Mouse (Mus musculus): Measurements from ENCODE around the gene Kit.

Gene Kit

GRCm38 (mm10) chr5:75589552-75590346 is 15.0 kb downstream of the Kit start:
- intact Hi-C loops (cut with DNase I) = no loop called here

DNA sequence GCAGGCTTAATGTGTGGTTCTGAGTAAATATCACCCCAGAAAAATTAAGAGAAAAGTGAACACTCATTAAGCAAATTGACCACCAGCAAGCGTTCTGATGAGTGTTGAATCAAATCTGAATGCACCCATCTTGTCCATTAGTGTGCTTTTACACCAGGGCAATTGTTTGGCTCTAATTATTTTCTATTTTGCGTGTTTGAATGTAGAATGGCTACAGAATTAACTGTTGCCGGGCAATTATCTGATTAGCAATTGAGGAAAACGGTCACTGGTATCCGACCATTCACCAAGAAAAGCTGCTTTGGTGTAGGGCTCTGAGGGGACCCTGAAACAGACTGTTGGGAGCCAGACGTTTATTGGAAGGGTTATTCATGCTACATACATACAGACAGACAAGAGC is 16.2 kb downstream of the Kit start:
- intact Hi-C loops (cut with DNase I) = no loop called here

- intact Hi-C loops (cut with DNase I) = no loop called here
Measured at GRCm38 (mm10) chr5:75591567-75591966, 16.9 kb downstream of the Kit start.

DNA sequence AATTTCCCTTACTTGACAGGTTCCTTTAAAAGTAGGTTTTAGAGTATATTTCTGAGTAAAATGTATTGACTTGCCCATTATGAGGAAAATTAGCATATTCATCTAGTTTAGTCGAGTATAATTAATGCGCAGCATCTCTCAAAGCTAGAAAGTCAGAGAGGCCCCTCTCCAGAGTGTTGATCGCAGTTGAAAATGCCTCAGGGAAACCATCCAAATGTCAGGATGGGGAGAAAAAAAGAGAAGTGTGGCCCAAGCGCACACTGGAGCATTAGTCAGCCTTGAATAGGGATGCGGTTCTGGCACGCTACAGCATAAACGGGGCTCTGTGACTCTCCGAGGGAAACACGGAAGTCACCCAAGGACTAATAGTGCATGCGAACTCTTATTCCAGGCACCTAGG is 20.6 kb downstream of the Kit start:
- intact Hi-C loops (cut with DNase I) = no loop called here

- intact Hi-C loops (cut with DNase I) = no loop called here
Measured at GRCm38 (mm10) chr5:75596211-75596610, 21.5 kb downstream of the Kit start.

DNA sequence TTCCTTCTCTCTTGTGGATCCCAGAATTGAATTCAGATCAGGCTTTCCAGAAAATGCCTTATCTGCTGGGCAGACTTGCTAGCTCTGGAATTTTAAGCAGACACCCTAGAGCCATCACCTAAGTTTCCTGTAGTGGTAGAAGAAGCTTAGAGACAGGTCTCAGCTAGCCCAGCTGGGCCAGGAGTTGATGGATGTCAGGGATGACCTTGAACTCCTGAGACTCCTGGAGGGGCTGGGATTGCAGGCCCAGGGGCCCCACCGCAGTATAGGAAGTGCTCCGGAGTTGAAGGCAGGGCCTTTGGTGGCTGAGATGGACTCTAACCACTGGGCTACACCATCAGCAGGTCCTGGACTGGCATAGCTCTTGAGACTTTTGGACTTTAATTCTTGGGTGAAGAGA is 22.6 kb downstream of the Kit start:
- intact Hi-C loops (cut with DNase I) = no loop called here

- intact Hi-C loops (cut with DNase I) = no loop called here
Measured at GRCm38 (mm10) chr5:75598491-75598890, 23.8 kb downstream of the Kit start.

GRCm38 (mm10) chr5:75599991-75600390 is 25.3 kb downstream of the Kit start:
- intact Hi-C loops (cut with DNase I) = no loop called here

DNA sequence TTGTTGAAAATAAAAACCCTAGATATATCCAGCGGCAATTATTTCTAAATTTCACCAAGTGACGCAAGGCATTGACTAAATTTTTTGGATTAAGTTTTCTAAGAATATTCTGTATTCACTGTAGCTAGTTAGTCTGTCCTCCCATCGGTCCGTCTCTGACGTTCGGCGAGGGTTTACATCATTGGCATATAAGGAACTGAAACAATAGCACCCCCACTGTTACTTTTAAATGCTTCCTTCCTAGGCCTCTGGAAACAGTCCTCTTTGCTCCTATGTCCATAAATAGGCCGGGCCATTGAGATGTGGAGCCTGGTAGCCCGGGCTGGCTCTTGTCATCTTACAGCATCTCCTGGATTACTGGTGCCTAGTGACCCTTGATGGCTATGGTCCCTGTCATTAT is 29.5 kb downstream of the Kit start:
- intact Hi-C loops (cut with DNase I) = no loop called here

DNA sequence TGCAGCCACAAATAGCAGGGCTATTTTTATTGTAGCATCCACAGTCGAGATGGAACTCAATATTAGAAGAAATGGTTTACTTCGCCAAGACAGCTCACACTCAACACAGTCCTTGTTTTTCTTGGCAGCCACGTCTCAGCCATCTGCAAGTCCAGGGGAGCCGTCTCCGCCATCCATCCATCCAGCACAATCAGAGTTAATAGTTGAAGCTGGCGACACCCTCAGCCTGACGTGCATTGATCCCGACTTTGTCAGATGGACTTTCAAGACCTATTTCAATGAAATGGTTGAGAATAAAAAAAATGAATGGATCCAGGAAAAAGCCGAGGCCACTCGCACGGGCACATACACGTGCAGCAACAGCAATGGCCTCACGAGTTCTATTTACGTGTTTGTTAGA is 32.2 kb downstream of the Kit start:
- intact Hi-C loops (cut with DNase I) = no loop called here

GRCm38 (mm10) chr5:75607971-75608370 is 33.3 kb downstream of the Kit start:
- intact Hi-C loops (cut with DNase I) = no loop called here

GRCm38 (mm10) chr5:75612380-75612779 is 37.7 kb downstream of the Kit start:
- intact Hi-C loops (cut with DNase I) = no loop called here

DNA sequence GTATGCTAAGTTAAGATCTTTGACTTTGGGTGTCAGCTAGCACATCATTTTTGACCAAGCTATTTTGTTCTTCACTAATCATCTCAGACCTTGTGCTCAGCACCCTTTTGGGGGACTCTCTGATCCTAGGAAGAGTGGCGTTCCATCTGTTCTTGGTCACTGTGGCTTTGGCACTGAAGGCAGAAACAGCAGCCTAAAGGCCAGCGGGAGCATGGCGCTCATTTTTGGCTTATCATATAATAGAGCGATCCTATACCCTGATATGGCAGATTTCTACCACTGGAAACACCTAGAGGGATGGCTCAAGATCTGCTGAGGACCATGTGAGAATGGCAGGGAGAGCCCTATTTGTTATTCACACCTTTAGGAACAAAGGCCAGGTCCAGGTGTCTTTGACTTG is 38.2 kb downstream of the Kit start:
- intact Hi-C loops (cut with DNase I) = no loop called here

- intact Hi-C loops (cut with DNase I) = no loop called here
Measured at GRCm38 (mm10) chr5:75615000-75615571, 40.4 kb downstream of the Kit start.

DNA sequence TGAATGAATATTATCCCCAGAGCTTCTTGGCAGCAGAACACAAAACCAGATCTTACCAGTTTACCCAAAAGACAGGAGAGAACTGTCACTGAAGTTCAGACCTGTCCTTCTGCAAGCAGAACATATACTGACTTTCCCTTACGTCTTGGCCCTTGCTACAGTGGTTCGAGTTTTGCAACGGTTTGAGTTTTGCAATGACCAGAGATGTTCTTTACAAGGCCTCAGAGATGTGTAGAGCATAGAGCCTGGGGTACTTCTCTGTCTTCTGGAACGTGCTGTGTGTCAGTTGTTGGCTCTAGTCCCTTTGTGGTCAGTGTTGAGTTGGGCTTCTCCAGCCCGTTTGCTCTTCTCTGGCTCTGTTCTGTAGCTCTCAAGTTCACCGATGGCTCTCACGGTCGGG is 40.9 kb downstream of the Kit start:
- intact Hi-C loops (cut with DNase I) = no loop called here

- intact Hi-C loops (cut with DNase I) = no loop called here
Measured at GRCm38 (mm10) chr5:75622401-75622800, 47.7 kb downstream of the Kit start.

DNA sequence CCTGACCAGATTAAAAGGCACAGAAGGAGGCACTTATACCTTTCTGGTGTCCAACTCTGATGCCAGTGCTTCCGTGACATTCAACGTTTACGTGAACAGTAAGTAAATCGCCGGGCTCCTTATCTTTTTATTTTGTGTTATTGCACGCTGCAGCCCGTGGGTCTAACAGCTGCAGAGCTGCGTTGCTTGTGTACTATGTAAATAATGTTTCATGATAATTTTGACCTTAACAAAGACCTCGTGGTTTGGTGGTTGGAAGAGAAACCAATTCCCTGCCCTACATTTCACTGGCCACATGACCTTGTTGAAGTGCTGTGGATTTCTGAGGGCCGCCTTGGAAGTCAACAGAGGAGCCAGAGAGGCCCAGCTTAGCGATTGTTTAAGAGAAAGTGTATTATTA is 48.3 kb downstream of the Kit start:
- intact Hi-C loops (cut with DNase I) = no loop called here

DNA sequence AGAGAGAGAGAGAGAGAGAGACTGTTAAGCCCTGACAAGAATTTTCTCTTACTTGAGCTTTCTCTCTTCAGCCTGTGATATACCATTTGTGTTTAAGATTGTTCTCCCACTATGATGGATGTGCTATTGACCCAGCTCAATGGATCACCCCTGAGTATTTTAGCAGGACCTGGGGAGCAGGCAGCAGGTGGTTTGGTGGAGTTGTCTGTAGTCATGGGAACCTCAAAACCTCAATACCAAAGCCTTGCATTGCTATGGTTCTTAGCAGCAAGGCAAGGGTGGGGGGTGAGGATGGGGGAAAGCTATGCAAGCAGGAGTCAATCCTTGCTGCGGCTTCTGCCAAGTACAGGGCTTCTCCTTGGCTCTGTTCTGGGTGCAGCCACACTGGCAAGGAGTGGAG is 48.8 kb downstream of the Kit start:
- intact Hi-C loops (cut with DNase I) = no loop called here

- intact Hi-C loops (cut with DNase I) = no loop called here
Measured at GRCm38 (mm10) chr5:75623993-75624706, 49.4 kb downstream of the Kit start.

- intact Hi-C loops (cut with DNase I) = no loop called here
Measured at GRCm38 (mm10) chr5:75625059-75625458, 50.3 kb downstream of the Kit start.

DNA sequence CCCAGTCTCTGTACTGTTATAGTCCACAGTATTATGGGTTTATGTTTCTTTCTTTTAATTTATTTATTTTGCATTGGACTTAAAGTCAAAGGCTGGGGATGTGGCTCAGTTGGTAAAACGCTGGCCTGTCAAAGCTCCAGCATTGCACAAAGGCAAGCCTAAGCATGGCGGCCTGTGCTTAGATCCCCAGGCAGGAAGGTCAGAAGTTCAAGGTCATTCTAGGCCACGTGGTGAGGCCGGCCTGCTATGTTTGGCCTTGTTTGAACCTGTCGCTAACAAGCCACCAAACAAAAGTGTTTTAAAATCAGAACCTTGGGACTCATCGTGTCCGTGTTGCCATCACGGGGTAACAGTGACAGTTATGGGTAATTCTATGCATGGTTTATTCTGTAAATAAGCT is 51.6 kb downstream of the Kit start:
- intact Hi-C loops (cut with DNase I) = no loop called here

DNA sequence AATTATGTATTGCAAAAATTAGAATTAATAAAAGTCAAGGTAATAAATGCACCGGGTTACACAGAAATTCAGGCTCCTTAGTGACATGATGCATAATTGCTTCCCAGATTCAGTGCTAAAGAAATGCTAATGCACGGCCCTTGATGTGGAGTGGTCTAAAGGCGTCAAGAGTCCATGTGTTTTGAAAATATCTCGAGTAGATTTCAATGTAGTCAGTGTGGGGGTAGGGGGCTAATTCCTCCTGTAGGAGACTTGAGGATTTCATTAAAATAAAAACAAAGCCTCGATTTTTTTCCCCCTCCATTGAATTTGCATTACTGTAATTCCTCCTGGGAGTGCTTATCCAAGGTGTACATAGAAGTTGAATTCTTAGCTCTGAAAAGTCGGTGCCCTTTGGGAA is 52.0 kb downstream of the Kit start:
- intact Hi-C loops (cut with DNase I) = no loop called here

GRCm38 (mm10) chr5:75632257-75632656 is 57.5 kb downstream of the Kit start:
- intact Hi-C loops (cut with DNase I) = no loop called here

Measured in adrenal gland (tissue).